Mouse (Mus musculus): ENCODE measurements at regions not wholly inside any gene's neighbourhood (a gene's known extent, or its start where the extent isn't known, plus 50 kb on each side); places are given as distances from the start of the nearest gene placed in this dataset.

GRCm38 (mm10) chr4:84192301-84192700, 482.8 kb downstream of the Bnc2 start:
- POLR2A ChIA-PET, result interaction anchor here in 1 of 4 experiments (1.0 kb wide), 1 partner anchor 29 kb away, joined by 3 read pairs; no protein-coding TSS in a partner anchor
- CTCF ChIA-PET, result interaction anchor here in 1 of 4 experiments (0.6 kb wide), 1 partner anchor 496 kb away, joined by 3 read pairs; no protein-coding TSS in a partner anchor

GRCm38 (mm10) chr4:84196732-84197131, 478.3 kb downstream of the Bnc2 start:
- POLR2A ChIA-PET, result no interaction called here
- CTCF ChIA-PET, result no interaction called here

GRCm38 (mm10) chr4:84198176-84198575, 476.9 kb downstream of the Bnc2 start:
- ChIA-PET CTCF (no interaction called here), POLR2A (interaction anchor here in 1 of 4 experiments (1.0 kb wide), 1 partner anchor 29 kb away, joined by 3 read pairs; no protein-coding TSS in a partner anchor)

GRCm38 (mm10) chr4:84199181-84199656, 475.9 kb downstream of the Bnc2 start:
- ChIA-PET CTCF (no interaction called here), POLR2A (interaction anchor here in 1 of 4 experiments (1.0 kb wide), 2 partner anchors 25 to 28 kb away, joined by 3 read pairs; no protein-coding TSS in a partner anchor)

GRCm38 (mm10) chr4:84201001-84201400, 474.1 kb downstream of the Bnc2 start:
- CTCF ChIA-PET, result interaction anchor here in 1 of 4 experiments (1.0 kb wide), 1 partner anchor 136 kb away, joined by 3 read pairs; no protein-coding TSS in a partner anchor
- POLR2A ChIA-PET, result interaction anchor here in 2 of 4 experiments (0.6 to 2.6 kb wide), 9 partner anchors 11 to 585 kb away, joined by 3 to 9 read pairs (median 3); no protein-coding TSS in a partner anchor

- POLR2A ChIA-PET, result interaction anchor here in 2 of 4 experiments (1.0 to 2.6 kb wide), 3 partner anchors 22 to 672 kb away, joined by 4 to 9 read pairs (median 4); no protein-coding TSS in a partner anchor
- CTCF ChIA-PET, result interaction anchor here in 1 of 4 experiments (0.6 kb wide), 1 partner anchor 133 kb away, joined by 7 read pairs; no protein-coding TSS in a partner anchor
Observed at GRCm38 (mm10) chr4:84202231-84202630, 472.8 kb downstream of the Bnc2 start.

- ChIA-PET CTCF (no interaction called here), POLR2A (no interaction called here)
Observed at GRCm38 (mm10) chr4:84203680-84204079, 471.4 kb downstream of the Bnc2 start.

- CTCF ChIA-PET, result no interaction called here
Observed at GRCm38 (mm10) chr4:84204777-84205176, 470.3 kb downstream of the Bnc2 start.

GRCm38 (mm10) chr4:84208175-84208574, 466.9 kb downstream of the Bnc2 start:
- CTCF ChIA-PET, result no interaction called here
- POLR2A ChIA-PET, result no interaction called here

More at GRCm38 (mm10) chr4:84204777-84205176, 470.3 kb downstream of the Bnc2 start:
- POLR2A ChIA-PET, result no interaction called here

GRCm38 (mm10) chr4:84209538-84209937, 465.5 kb downstream of the Bnc2 start:
- POLR2A ChIA-PET, result interaction anchor here in 1 of 4 experiments (0.6 kb wide), 1 partner anchor 888 kb away, joined by 3 read pairs; no protein-coding TSS in a partner anchor

GRCm38 (mm10) chr4:84211311-84211875, 463.7 kb downstream of the Bnc2 start:
- POLR2A ChIA-PET, result interaction anchor here in 1 of 4 experiments (1.0 kb wide), 1 partner anchor 10 kb away, joined by 3 read pairs; no protein-coding TSS in a partner anchor
- CTCF ChIA-PET, result interaction anchor here in 1 of 4 experiments (0.7 kb wide), 1 partner anchor 23 kb away, joined by 3 read pairs; no protein-coding TSS in a partner anchor

More at GRCm38 (mm10) chr4:84209538-84209937, 465.5 kb downstream of the Bnc2 start:
- CTCF ChIA-PET, result no interaction called here

- ChIA-PET CTCF (interaction anchor here in 1 of 4 experiments (0.6 kb wide), 1 partner anchor 457 kb away, joined by 3 read pairs; no protein-coding TSS in a partner anchor), POLR2A (no interaction called here)
Observed at GRCm38 (mm10) chr4:84212004-84212403, 463.1 kb downstream of the Bnc2 start.

- ChIA-PET POLR2A (interaction anchor here in 1 of 4 experiments (1.1 kb wide), 1 partner anchor 9 kb away, joined by 4 read pairs; no protein-coding TSS in a partner anchor), CTCF (no interaction called here)
Observed at GRCm38 (mm10) chr4:84214523-84214922, 460.6 kb downstream of the Bnc2 start.

GRCm38 (mm10) chr4:84218961-84219360, 456.1 kb downstream of the Bnc2 start:
- ChIA-PET POLR2A (no interaction called here), CTCF (no interaction called here)

- CTCF ChIA-PET, result interaction anchor here in 2 of 4 experiments (0.6 kb wide), 2 partner anchors 306 to 751 kb away, joined by 5 to 10 read pairs; no protein-coding TSS in a partner anchor
- POLR2A ChIA-PET, result interaction anchor here in 2 of 4 experiments (0.6 to 1.8 kb wide), 10 partner anchors 11 to 1273 kb away, joined by 3 to 7 read pairs (median 3); no protein-coding TSS in a partner anchor
Observed at GRCm38 (mm10) chr4:84222057-84222717, 452.9 kb downstream of the Bnc2 start.

- ChIA-PET CTCF (interaction anchor here in 2 of 4 experiments (0.6 kb wide), 2 partner anchors 305 to 750 kb away, joined by 5 to 10 read pairs; no protein-coding TSS in a partner anchor), POLR2A (interaction anchor here in 2 of 4 experiments (0.6 to 1.8 kb wide), 6 partner anchors 10 to 1272 kb away, joined by 3 to 7 read pairs (median 6); no protein-coding TSS in a partner anchor)
Observed at GRCm38 (mm10) chr4:84222805-84223335, 452.2 kb downstream of the Bnc2 start.

- ChIA-PET CTCF (no interaction called here), POLR2A (interaction anchor here (0.6 to 2.9 kb wide), 21 partner anchors 9 to 438 kb away, joined by 3 to 14 read pairs (median 4); no protein-coding TSS in a partner anchor)
Observed at GRCm38 (mm10) chr4:84224556-84224955, 450.5 kb downstream of the Bnc2 start.

Data from embryonic stem cell, embryonic (primary cell).